Mouse (Mus musculus) forebrain, embryonic 15.5 days (tissue): ENCODE measurements around the gene Enox1. TPM values are rescaled to one million over a fixed set of nuclear protein-coding genes. Genes with fewer than 3 reads are reported as not detected.
A peak's percentile ranks its signal among the peaks of the same experiment; 100 is the strongest.

Source experiments
- ATAC-seq: fragments of 200-750 bp; cut with Nextera tagmentation; replicated peaks from 2 replicates; pipeline ENCODE4 v1.8.0; 2017; ENCODE audit warnings: mild to moderate bottlenecking, moderate TSS enrichment, moderate library complexity
- H3K27ac ChIP-seq: fragments of 300-500 bp; sonication (generic); replicated peaks from 2 replicates; pipeline ENCODE4 v1.5.1; 2015; ENCODE audit warnings: mild to moderate bottlenecking, inconsistent platforms
- H3K27me3 ChIP-seq: fragments of 300-500 bp; sonication (generic); 2 replicates; pipeline ENCODE4 v1.6.1; 2015; ENCODE audit warnings: inconsistent platforms
- H3K36me3 ChIP-seq: fragments of 300-500 bp; sonication (generic); 2 replicates; pipeline ENCODE4 v1.6.1; 2015; ENCODE audit warnings: mild to moderate bottlenecking, inconsistent platforms
- H3K4me1 ChIP-seq: fragments of 300-500 bp; sonication (generic); 2 replicates; pipeline ENCODE4 v1.6.1; 2015; ENCODE audit warnings: inconsistent platforms
- H3K4me2 ChIP-seq: fragments of 300-500 bp; sonication (generic); replicated peaks from 2 replicates; pipeline ENCODE4 v1.6.1; 2015; ENCODE audit warnings: mild to moderate bottlenecking, inconsistent platforms
- H3K4me3 ChIP-seq: fragments of 300-500 bp; sonication (generic); 2 replicates; pipeline ENCODE4 v1.5.1; 2015; ENCODE audit warnings: mild to moderate bottlenecking, inconsistent platforms
- H3K9ac ChIP-seq: fragments of 300-500 bp; sonication (generic); replicated peaks from 2 replicates; pipeline ENCODE4 v1.6.1; 2015; ENCODE audit warnings: mild to moderate bottlenecking, inconsistent platforms
- H3K9me3 ChIP-seq: fragments of 300-500 bp; sonication (generic); 2 replicates; pipeline ENCODE4 v1.6.1; 2016; ENCODE audit warnings: inconsistent platforms
- WGBS: fragments of 180-500 bp; shearing (Covaris S2); methylation state at CpG from one replicate; pipeline ENCODE4 v1.1.7; 2015; ENCODE audit warnings: mixed read lengths; 5-methylcytosine and 5-hydroxymethylcytosine counted together
- polyA plus RNA-seq: library from polyadenylated mRNA; unstranded; fragments of >200 nt; fragmentation: Nextera tagmentation; extraction: Ambion mirVana; gene quantifications from 2 replicates; pipeline ENCODE4 v1.2.1, GENCODE M21; 2015

Gene Enox1
- polyA plus RNA-seq, 1 experiment from 2014 or later = 67.5 TPM

DNA sequence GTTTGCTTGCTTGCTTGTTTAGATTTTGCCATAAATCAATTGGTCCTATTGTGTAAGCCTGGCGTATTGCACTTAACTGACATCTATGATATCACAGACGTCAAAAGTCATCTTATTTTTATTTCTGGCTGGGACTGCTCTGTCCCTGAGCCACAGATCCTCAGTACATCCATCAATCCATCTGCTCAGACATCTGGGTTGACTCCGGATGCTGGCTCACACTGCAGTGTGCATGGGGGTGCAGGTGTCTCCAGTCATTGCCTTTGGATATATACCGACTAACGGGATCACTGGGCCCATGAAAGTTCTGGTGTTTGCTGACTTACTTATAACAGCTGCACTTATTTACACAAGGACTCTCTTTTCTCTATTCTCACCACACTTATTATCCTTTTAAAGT, 419.8 kb downstream of the Enox1 start:
- no peaks in the 10 kb centered on the region for H3K27me3 ChIP-seq
- H3K9me3 ChIP-seq = no peaks in the 10 kb centered on the region
- H3K4me2 ChIP-seq = no peak overlapping the region
- peak overlapping the region; percentile 14; the same call in 1 of the 2 replicates for H3K27ac ChIP-seq
- H3K9ac ChIP-seq = no peak overlapping the region
- H3K36me3 ChIP-seq = no peaks in the 10 kb centered on the region
- H3K4me3 ChIP-seq = no peak overlapping the region
- WGBS = 63% methylated on average over 5 of the region's 5 CpGs
- H3K4me1 ChIP-seq = peaks cover 49% of the 10 kb centered on the region
- ATAC-seq = peak; percentile 45

DNA sequence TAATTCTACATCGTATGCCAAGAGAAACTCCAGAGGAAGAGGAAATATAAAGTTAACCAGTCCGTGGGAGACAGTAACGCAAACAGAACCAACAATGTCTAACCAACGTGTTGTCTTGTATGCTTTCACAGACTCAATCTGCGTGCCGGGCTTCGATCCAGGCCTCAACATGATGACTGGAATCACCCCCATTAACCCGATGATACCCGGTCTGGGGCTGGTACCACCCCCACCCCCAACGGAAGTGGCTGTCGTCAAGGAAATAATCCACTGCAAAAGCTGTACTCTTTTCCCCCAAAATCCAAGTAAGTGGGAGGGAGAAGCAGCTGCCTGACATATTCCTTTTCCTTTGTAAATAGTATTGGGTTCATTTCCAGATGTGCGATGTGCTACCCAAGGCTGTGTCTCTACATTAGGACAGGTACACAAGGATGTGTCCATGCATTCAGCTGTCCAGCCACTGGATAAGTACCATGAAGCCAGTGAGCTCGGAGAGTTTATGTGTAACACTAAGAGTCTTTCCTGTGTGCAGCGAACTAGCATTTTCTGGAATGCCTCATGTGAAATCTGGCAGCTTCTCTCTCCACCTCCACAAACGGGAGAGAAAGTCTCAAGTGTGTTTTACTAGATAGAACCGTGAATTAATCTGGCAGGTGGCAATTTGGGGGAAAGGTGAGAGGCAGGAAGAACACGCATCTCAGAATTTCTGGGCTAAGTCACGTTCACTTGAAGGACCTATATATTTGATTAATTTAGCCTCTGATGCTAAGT, 421.1 kb downstream of the Enox1 start:
- Histone ChIP-seq H3K27me3 (no peaks in the 10 kb centered on the region), H3K4me1 (peaks cover 51% of the 10 kb centered on the region), H3K9ac (no peak overlapping the region), H3K4me3 (no peak overlapping the region), H3K36me3 (no peaks in the 10 kb centered on the region), H3K9me3 (no peaks in the 10 kb centered on the region), H3K27ac (peak overlapping the region; percentile 82), H3K4me2 (no peak overlapping the region)
- no peak for ATAC-seq
- WGBS = 72% methylated on average over 18 of the region's 18 CpGs

DNA sequence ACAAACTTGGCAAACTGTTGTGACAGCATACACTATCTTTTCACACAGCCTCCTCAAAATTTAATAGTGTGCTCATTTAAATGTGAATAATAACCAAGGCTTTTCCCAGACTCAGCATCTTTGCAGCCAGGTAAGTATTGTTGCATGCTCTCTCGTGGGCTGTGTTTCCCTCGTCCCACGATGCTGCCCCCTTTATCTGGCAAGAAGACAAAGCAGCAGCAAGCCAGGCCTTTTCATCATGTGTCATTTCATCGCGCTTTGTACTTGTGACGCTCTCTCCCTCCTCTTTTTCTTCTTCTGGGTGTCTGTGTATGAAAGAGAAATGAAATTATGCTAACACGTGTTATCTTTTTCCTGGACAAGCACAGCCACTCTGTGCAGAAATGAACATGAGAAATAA, 421.8 kb downstream of the Enox1 start:
- H3K9me3 ChIP-seq = no peaks in the 10 kb centered on the region
- 25% methylated on average over 7 of the region's 7 CpGs for WGBS
- H3K4me3 ChIP-seq = no peak overlapping the region
- no peaks in the 10 kb centered on the region for H3K36me3 ChIP-seq
- no peak overlapping the region for H3K4me2 ChIP-seq
- H3K27ac ChIP-seq = peak overlapping the region; percentile 82
- ATAC-seq = no peak
- H3K9ac ChIP-seq = no peak overlapping the region
- peaks cover 51% of the 10 kb centered on the region for H3K4me1 ChIP-seq
- H3K27me3 ChIP-seq = no peaks in the 10 kb centered on the region

DNA sequence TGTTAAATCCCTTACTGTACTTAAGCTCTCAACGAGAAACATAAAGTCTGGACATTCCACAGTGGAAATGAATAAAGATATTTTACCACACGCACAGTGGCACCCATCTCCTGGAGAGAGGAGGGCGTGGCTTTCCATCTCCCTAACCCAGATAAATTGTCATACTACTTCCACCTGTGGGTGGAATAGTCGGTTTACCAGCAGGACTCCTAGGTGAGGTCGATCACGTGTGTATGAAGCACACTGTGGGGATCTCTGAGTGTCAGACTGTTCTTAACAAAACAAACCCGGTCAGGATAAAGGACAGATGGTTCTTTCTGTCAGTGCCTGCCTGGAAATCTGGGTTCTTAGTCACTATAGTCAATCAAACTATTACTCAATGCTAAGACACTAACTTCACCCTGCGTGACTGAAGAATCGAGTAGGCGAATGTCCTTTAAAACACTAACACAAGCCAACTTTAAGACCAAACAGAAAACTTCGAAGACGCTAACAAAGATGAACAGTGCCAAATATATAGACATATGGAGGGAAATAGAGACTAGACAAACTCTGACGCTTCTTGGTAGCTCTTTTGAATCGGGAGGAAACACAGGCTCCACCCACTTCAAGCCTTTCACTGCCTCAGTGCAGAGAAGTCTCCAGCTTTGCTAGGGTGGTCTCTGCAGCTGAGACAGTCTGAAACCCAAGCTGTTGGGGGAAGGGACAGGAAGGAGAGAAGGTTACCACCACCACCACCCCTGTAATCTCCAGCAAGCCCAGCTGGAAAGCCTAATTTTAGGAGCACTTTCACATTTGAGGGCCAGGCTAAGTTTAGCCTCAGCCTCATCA, 423.8 kb downstream of the Enox1 start:
- Histone ChIP-seq H3K4me3 (no peak overlapping the region), H3K9me3 (no peaks in the 10 kb centered on the region), H3K27ac (no peak overlapping the region), H3K4me2 (no peak overlapping the region), H3K4me1 (peaks cover 62% of the 10 kb centered on the region), H3K9ac (no peak overlapping the region), H3K27me3 (no peaks in the 10 kb centered on the region), H3K36me3 (no peaks in the 10 kb centered on the region)
- ATAC-seq = no peak
- whole genome bisulfite sequencing = 63% methylated on average over 14 of the region's 14 CpGs

DNA sequence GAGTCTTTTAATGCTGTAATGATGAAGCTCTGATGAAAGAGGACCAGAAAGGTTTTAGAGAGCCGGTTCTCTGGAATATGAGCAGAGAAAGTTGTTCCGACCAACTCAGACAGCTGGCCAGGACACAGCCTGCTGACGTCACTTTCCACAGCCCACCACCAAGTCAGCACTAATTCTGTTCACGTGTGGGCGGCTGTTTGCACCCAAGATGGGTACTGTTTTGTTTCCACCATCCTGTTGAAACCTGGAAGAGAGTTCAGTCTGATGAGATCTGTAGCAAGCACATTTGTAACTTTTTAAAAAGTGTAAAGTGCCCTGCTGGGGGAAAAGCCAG, 424.3 kb downstream of the Enox1 start:
- Histone ChIP-seq H3K4me1 (peaks cover 68% of the 10 kb centered on the region), H3K36me3 (no peaks in the 10 kb centered on the region), H3K4me3 (no peak overlapping the region), H3K27ac (0 out of 2 replicates have a peak overlapping the region, but pooled peaks have one; percentile 1), H3K9ac (no peak overlapping the region), H3K4me2 (no peak overlapping the region), H3K27me3 (no peaks in the 10 kb centered on the region), H3K9me3 (no peaks in the 10 kb centered on the region)
- WGBS = 49% methylated on average over 5 of the region's 5 CpGs
- no peak for ATAC-seq

DNA sequence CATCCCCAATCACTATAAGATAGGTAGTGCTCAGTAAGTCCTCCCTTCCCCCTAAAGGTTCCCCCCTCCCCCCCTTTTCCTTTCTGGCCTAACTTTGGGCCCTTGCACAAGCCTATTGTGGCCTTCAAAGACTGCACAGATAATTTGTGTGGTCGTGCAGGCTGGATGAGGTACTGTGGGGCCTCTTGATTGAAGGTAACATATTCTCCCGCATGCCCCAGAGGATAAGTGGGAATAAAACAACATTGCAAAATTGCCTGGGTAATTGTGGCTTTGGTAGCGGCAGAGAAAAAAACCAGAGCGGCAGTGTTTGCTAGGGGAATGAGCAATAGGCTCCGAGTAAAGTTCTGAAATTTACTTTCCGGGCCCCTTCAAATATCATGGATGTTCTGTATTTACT, 425.1 kb downstream of the Enox1 start:
- no peak overlapping the region for H3K27ac ChIP-seq
- H3K4me3 ChIP-seq = no peak overlapping the region
- WGBS = 42% methylated on average over 6 of the region's 6 CpGs
- no peaks in the 10 kb centered on the region for H3K27me3 ChIP-seq
- ATAC-seq = no peak
- peaks cover 71% of the 10 kb centered on the region for H3K4me1 ChIP-seq
- H3K9me3 ChIP-seq = no peaks in the 10 kb centered on the region
- H3K36me3 ChIP-seq = no peaks in the 10 kb centered on the region
- H3K9ac ChIP-seq = no peak overlapping the region
- H3K4me2 ChIP-seq = no peak overlapping the region

DNA sequence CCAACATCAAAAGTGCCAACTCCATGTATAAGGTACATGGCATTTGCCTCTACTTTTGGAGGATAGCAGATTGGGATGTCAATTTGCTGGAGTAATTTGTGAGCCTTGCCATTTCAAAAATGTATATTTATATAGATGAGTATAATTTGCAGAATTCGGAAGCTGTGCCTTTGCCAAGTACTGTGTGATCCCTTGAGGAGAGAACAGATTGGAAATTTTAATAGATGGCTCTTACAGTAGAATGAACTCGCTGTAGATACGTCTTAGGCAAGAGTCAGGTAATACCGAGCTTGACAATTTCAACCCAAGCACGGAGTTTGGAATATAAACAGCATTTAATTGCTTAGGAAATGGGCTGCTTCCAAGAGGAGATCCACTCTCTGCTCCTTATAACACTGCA, 427.9 kb downstream of the Enox1 start:
- Histone ChIP-seq H3K36me3 (no peaks in the 10 kb centered on the region), H3K4me1 (peaks cover 51% of the 10 kb centered on the region), H3K27ac (peak overlapping the region; percentile 70), H3K9me3 (no peaks in the 10 kb centered on the region), H3K9ac (no peak overlapping the region), H3K27me3 (no peaks in the 10 kb centered on the region), H3K4me3 (no peak overlapping the region), H3K4me2 (no peak overlapping the region)
- WGBS = 63% methylated on average over 5 of the region's 5 CpGs
- peak; percentile 73 for ATAC-seq

DNA sequence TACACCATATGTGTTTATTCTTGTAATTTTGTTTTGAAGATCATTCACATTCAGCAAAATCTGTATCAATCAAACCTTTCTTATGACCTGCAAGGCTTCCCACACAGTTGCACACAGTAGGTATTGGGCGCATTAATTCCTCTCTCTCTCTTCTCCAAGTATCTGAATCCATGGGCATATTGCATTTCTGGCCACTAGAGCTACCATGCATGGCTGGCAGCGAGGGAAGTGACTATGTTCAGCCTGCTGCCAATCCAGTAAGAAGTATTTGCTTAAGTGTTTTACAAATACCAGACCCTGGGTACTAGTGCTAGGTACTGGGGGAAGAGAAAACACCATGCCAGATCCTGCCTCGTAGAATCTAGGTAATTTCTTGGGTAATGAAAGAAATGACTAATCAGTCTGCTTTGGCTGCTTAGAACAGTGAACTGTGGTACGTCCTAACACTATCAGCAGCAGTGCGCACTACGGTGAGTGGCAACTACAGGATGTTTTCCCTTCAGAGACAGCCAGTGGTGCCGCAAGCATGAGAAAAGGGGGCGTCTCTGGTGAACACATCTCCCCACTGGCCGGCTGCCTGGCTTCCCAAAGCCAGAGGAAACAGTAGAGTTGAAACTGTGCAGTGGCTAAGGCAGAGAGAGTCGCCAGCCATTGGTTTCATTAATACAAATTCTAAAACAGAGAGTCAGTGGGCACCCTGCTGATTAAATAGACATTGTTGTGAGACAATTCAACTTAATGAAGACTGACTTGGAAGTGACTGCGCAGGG, 428.7 kb downstream of the Enox1 start:
- no peak; the same call in 1 of the 2 replicates for ATAC-seq
- no peak overlapping the region for H3K4me2 ChIP-seq
- no peaks in the 10 kb centered on the region for H3K9me3 ChIP-seq
- H3K4me3 ChIP-seq = no peak overlapping the region
- no peak overlapping the region for H3K9ac ChIP-seq
- peaks cover 46% of the 10 kb centered on the region for H3K4me1 ChIP-seq
- WGBS = 43% methylated on average over 11 of the region's 11 CpGs
- no peaks in the 10 kb centered on the region for H3K27me3 ChIP-seq
- peak overlapping the region; percentile 70 for H3K27ac ChIP-seq
- no peaks in the 10 kb centered on the region for H3K36me3 ChIP-seq

DNA sequence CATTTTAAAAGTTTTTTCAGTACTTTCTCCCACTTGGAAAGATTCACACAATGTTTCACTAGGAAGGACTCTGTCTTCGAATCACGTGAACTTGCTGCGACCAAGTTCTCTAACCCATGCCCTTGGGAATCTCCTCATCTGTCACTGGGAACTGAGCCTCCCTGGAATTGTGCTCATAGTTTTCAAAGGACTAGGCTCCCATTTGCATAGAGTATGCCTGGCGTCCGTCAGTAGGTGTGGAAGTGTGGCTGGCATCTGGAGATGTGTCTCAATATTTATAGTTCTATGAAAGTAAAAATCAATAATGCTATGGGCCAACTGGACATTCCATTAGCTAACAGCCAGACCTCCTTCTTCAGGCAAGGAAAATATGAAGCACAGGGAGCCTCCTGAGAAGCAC, 429.5 kb downstream of the Enox1 start:
- H3K27ac ChIP-seq = 0 out of 2 replicates have a peak overlapping the region, but pooled peaks have one; percentile 8
- H3K4me2 ChIP-seq = no peak overlapping the region
- no peaks in the 10 kb centered on the region for H3K36me3 ChIP-seq
- no peak overlapping the region for H3K4me3 ChIP-seq
- H3K9me3 ChIP-seq = no peaks in the 10 kb centered on the region
- H3K4me1 ChIP-seq = peaks cover 40% of the 10 kb centered on the region
- H3K27me3 ChIP-seq = no peaks in the 10 kb centered on the region
- no peak for ATAC-seq
- no peak overlapping the region for H3K9ac ChIP-seq
- WGBS = 46% methylated on average over 5 of the region's 5 CpGs

DNA sequence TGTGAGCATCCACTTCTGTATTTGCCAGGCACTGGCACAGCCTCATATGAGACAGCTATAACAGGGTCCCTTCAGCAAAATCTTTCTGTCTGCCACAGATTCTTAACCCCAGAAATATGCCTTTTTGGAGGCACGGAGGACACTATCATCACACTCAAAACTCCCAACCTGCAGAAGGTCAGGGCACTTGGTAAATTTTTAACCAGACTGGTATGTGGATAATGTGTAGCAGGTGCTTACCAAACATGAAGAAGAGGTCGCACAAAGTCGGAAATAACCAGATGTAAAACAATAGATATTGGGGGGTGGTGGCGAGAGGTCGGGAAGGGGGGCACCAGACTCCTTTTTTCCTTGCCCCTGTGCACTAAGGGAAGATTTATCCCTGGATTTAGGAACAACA, 430.6 kb downstream of the Enox1 start:
- no peak overlapping the region for H3K4me3 ChIP-seq
- peaks cover 34% of the 10 kb centered on the region for H3K4me1 ChIP-seq
- H3K36me3 ChIP-seq = no peaks in the 10 kb centered on the region
- 83% methylated on average over 5 of the region's 5 CpGs for WGBS
- no peak overlapping the region for H3K4me2 ChIP-seq
- H3K27me3 ChIP-seq = no peaks in the 10 kb centered on the region
- no peak overlapping the region for H3K9ac ChIP-seq
- no peak overlapping the region for H3K27ac ChIP-seq
- ATAC-seq = no peak
- H3K9me3 ChIP-seq = no peaks in the 10 kb centered on the region

DNA sequence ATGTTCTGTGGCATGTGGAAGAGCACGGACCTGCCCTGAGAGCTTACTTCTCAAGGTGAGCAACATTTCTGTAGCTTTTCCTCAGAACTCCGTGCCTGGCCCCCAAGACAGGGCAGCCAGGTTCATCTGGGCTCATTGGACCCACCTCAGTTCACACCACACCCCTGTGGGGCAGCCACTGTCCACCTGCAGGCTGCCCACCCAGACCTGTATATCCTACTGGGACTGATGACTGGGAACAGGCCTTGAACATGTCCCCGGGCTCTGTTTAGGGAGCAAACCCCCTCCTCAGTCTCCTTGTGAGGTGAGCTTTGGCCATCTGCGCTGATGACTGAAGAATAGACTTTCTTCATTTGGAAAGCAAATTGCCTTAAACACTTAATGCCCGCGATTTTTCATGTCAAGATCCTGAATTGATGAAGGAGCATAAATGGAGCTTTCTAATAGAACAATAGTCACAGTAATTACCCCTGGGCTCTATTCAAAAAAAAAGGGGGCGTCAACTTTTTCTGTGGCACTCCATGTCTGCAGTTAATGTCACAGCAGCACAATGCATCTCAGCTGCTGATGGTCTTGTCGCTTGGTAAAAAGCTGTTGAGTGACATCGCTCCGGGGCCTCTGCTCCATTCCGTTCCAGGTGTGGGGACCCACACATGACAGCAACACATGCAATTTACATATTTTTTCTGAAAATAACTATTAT, 436.7 kb downstream of the Enox1 start:
- peak; percentile 96 for ATAC-seq
- no peak overlapping the region for H3K9ac ChIP-seq
- WGBS = 29% methylated on average over 11 of the region's 11 CpGs
- H3K36me3 ChIP-seq = no peaks in the 10 kb centered on the region
- no peak overlapping the region for H3K4me3 ChIP-seq
- no peaks in the 10 kb centered on the region for H3K9me3 ChIP-seq
- H3K4me1 ChIP-seq = peaks cover 30% of the 10 kb centered on the region
- no peaks in the 10 kb centered on the region for H3K27me3 ChIP-seq
- H3K4me2 ChIP-seq = no peak overlapping the region
- H3K27ac ChIP-seq = peak overlapping the region; percentile 92
